4 mouse cellular contexts compared by ENCODE assay signal in the genomic region with DNA sequence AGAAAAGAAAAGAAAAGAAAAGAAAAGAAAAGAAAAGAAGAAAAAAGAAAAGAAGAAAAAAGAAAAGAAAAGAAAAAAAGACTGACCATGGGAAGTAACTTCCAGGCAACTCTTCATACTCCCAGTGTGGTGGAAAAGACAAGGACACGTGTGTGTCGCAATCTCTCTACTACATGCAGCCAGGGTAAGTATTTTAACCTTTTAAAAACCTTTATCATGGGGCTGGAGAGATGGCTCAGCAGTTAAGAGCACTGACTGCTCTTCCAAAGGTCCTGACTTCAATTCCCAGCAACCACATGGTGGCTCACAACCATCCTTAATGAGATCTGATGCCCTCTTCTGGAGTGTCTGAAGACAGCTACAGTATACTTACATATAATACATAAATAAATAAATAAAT. TPM values are rescaled to one million over a fixed set of nuclear protein-coding genes. Genes with fewer than 3 reads are reported as not detected.
DNase-seq lines count a peak whose midpoint lies in the region; TF ChIP-seq lines count a peak whose summit lies in the region.
"Not testable (repeated sequence)": the region's sequence is repeated elsewhere in the genome, so short reads cannot be mapped to it uniquely, and the experiment has no call there.

No protein-coding gene starts in this region.

- peak; percentile 28 for DNase-seq in 416B (ENCODE audit: low read depth)
- not testable (repeated sequence) for DNase-seq in ES-E14 (ENCODE audit: low read depth, low spot score)
- peak; percentile 39 for DNase-seq in adrenal gland, adult 2 months
- peak; percentile 57 for DNase-seq in heart, adult 11 months

- not testable (repeated sequence) for H3K9ac ChIP-seq in ES-E14 (ENCODE audit: insufficient read depth, low read depth, low read length, poor library complexity, severe bottlenecking)

- H3K9me3 ChIP-seq in ES-E14 (ENCODE audit: control insufficient read depth, insufficient read depth, low read depth, low read length), result not testable (repeated sequence)

- H3K4me3 ChIP-seq in ES-E14 (ENCODE audit: insufficient read depth in 1 of 2, low read depth in 1 of 2, low read length in 2 of 2, poor library complexity in 1 of 2, severe bottlenecking in 1 of 2), result not testable (repeated sequence)

- H3K4me1 ChIP-seq in ES-E14 (ENCODE audit: control insufficient read depth in 2 of 2, insufficient read depth in 2 of 2, low read length in 2 of 2, poor library complexity in 1 of 2), result peaks cover 0 to 12% of the 10 kb centered on the region in 2 experiments; a peak in 2 of 4 replicates

- H3K27ac ChIP-seq in ES-E14 (ENCODE audit: insufficient read depth, low read depth, low read length, poor library complexity, severe bottlenecking), result not testable (repeated sequence)

- H3K36me3 ChIP-seq in ES-E14 (ENCODE audit: control insufficient read depth, insufficient read depth, low read length, poor library complexity, severe bottlenecking), result not testable (repeated sequence)

- in situ Hi-C loops in ES-E14 (cut with MboI; ENCODE audit: low sequenced_read_pairs in 2 of 2, unreplicated experiment in 2 of 2), result not testable (repeated sequence)

TF ChIP-seq in ES-E14, 5 proteins besides CTCF, POLR2A, EP300 and RAD21:
- 0 out of 2 replicates have a peak, but pooled peaks have one; percentile 2 for TF ChIP-seq ZNF384 (IDR thresholded peaks at IDR 0.05; ENCODE audit: low read depth, low read length)
TF ChIP-seq in ES-E14: peak in this region for 1; not testable (repeated sequence) for 4.

RNA-seq across cellular contexts. Expression of gene Ing1, which starts 12.8 kb away (rescaled TPM):
- 34.7 and 37.9 TPM in 2 replicates for total RNA-seq in ES-E14 (2012; rRNA removed)
- 10 to 100 TPM; 36.2 to 40.3 TPM for total RNA-seq in adrenal gland, adult 2 months (2021)
- 8.8 and 9.8 TPM in 2 replicates for polyA plus RNA-seq in adrenal gland, adult 2 months (2012; rRNA removed)

RNA-seq across cellular contexts. Expression of gene Cars2, which starts 17.6 kb away (rescaled TPM):
- total RNA-seq in ES-E14 (2012; rRNA removed), result 34.6 and 50.5 TPM in 2 replicates
- total RNA-seq in adrenal gland, adult 2 months (2021), result 10 to 100 TPM; 48.0 to 58.2 TPM
- polyA plus RNA-seq in adrenal gland, adult 2 months (2012; rRNA removed), result 82.1 and 91.7 TPM in 2 replicates
